Mouse (Mus musculus) cortical plate, adult 2 months (tissue): ENCODE results near the gene Amy1.

ENCODE experiments used
- CTCF ChIP-seq: fragments of 200-500 bp; IDR thresholded peaks from 2 replicates; pipeline ENCODE4 v1.5.1; 2011; ENCODE audit warnings: mild to moderate bottlenecking, control low read depth, low read length; ENCODE audit not compliant: insufficient read depth; ENCODE audit errors: extremely low read depth
- POLR2A ChIP-seq: fragments of 200-500 bp; IDR thresholded peaks from 2 replicates; pipeline ENCODE4 v1.6.1; 2011; ENCODE audit warnings: mild to moderate bottlenecking, low read length, control low read depth; ENCODE audit not compliant: insufficient read depth; ENCODE audit errors: extremely low read depth

- TF ChIP-seq POLR2A: peak; percentile 91
- no peak for TF ChIP-seq CTCF
Observed at GRCm38 (mm10) chr3:113629606-113630359, 23.3 kb upstream of the Amy1 start, which contains the start of gene Rnpc3.
